Mouse (Mus musculus): ENCODE data around the gene Rmnd5b. TPM values are rescaled to one million over a fixed set of nuclear protein-coding genes. Genes with fewer than 3 reads are reported as not detected.
A peak's percentile ranks its signal among the peaks of the same experiment; 100 is the strongest.

Rmnd5b gene
- total and polyA plus RNA-seq, 3 experiments: 15.7 to 28.0 (median 27.6) TPM

GRCm38 (mm10) chr11:51645293-51645692 lies 9.6 kb upstream of the Rmnd5b start:
- ATAC-seq (ENCODE audit: extremely low read depth, insufficient number of reproducible peaks, low FRiP score, poor library complexity, severe bottlenecking): no peak

GRCm38 (mm10) chr11:51644217-51644616 lies 8.5 kb upstream of the Rmnd5b start:
- H3K4me3 ChIP-seq (ENCODE audit: low read depth, low read length): no peak overlapping the region
- H3K36me3 ChIP-seq (replicated peaks): no peaks in the 10 kb centered on the region
- no peak for ATAC-seq (ENCODE audit: extremely low read depth, insufficient number of reproducible peaks, low FRiP score, poor library complexity, severe bottlenecking)
- H3K9me3 ChIP-seq (replicated peaks): no peaks in the 10 kb centered on the region
- no peak for TF ChIP-seq GATA1 (IDR thresholded peaks at IDR 0.05; ENCODE audit: borderline replicate concordance, low read length)
- peaks cover 21% of the 10 kb centered on the region for H3K4me1 ChIP-seq (ENCODE audit: insufficient read depth, low read depth, low read length)
- peaks cover 78% of the 10 kb centered on the region for H3K27me3 ChIP-seq (ENCODE audit: insufficient read depth, low read length)
- no peak for DNase-seq (ENCODE audit: low spot score)

More at GRCm38 (mm10) chr11:51645293-51645692, 9.6 kb upstream of the Rmnd5b start:
- Histone ChIP-seq H3K4me1 (ENCODE audit: insufficient read depth, low read depth, low read length) (peaks cover 24% of the 10 kb centered on the region), H3K4me3 (ENCODE audit: low read depth, low read length) (no peak overlapping the region), H3K9me3 (replicated peaks) (peaks cover 3% of the 10 kb centered on the region; the same call in 1 of the 2 replicates), H3K36me3 (replicated peaks) (no peaks in the 10 kb centered on the region), H3K27me3 (ENCODE audit: insufficient read depth, low read length) (peaks cover 85% of the 10 kb centered on the region)
- no peak for TF ChIP-seq GATA2 (IDR thresholded peaks at IDR 0.05; ENCODE audit: borderline replicate concordance, low read depth, low read length)
- TF ChIP-seq GATA1 (IDR thresholded peaks at IDR 0.05; ENCODE audit: borderline replicate concordance, low read length): no peak
- no peak for TF ChIP-seq TAL1 (conservative IDR thresholded peaks at IDR 0.05; ENCODE audit: low read depth, low read length)
- no peak for TF ChIP-seq POLR2AphosphoS5 (IDR thresholded peaks at IDR 0.05; ENCODE audit: insufficient replicate concordance, low read depth, low read length)
- TF ChIP-seq CTCF (IDR thresholded peaks at IDR 0.05; ENCODE audit: low read depth, low read length): no peak
- DNase-seq (ENCODE audit: low spot score): no peak

GRCm38 (mm10) chr11:51643761-51644160 lies 8.1 kb upstream of the Rmnd5b start:
- peaks cover 74% of the 10 kb centered on the region for H3K27me3 ChIP-seq (ENCODE audit: insufficient read depth, low read length)
- H3K4me3 ChIP-seq (ENCODE audit: low read depth, low read length): no peak overlapping the region
- no peak for ATAC-seq (ENCODE audit: extremely low read depth, insufficient number of reproducible peaks, low FRiP score, poor library complexity, severe bottlenecking)
- H3K9me3 ChIP-seq (replicated peaks): no peaks in the 10 kb centered on the region
- H3K4me1 ChIP-seq (ENCODE audit: insufficient read depth, low read depth, low read length): peaks cover 21% of the 10 kb centered on the region
- DNase-seq (ENCODE audit: low spot score): no peak
- H3K36me3 ChIP-seq (replicated peaks): no peaks in the 10 kb centered on the region
- TF ChIP-seq GATA2 (IDR thresholded peaks at IDR 0.05; ENCODE audit: borderline replicate concordance, low read depth, low read length) (no peak), GATA1 (IDR thresholded peaks at IDR 0.05; ENCODE audit: borderline replicate concordance, low read length) (no peak), POLR2AphosphoS5 (IDR thresholded peaks at IDR 0.05; ENCODE audit: insufficient replicate concordance, low read depth, low read length) (no peak), TAL1 (conservative IDR thresholded peaks at IDR 0.05; ENCODE audit: low read depth, low read length) (no peak), CTCF (IDR thresholded peaks at IDR 0.05; ENCODE audit: low read depth, low read length) (no peak)

- DNase-seq (ENCODE audit: low spot score) (no peak), ATAC-seq (ENCODE audit: extremely low read depth, insufficient number of reproducible peaks, low FRiP score, poor library complexity, severe bottlenecking) (no peak)
- H3K27me3 ChIP-seq (ENCODE audit: insufficient read depth, low read length): peaks cover 68% of the 10 kb centered on the region
- no peaks in the 10 kb centered on the region for H3K36me3 ChIP-seq (replicated peaks)
- TF ChIP-seq TAL1 (conservative IDR thresholded peaks at IDR 0.05; ENCODE audit: low read depth, low read length) (no peak), CTCF (IDR thresholded peaks at IDR 0.05; ENCODE audit: low read depth, low read length) (no peak), GATA2 (IDR thresholded peaks at IDR 0.05; ENCODE audit: borderline replicate concordance, low read depth, low read length) (no peak), GATA1 (IDR thresholded peaks at IDR 0.05; ENCODE audit: borderline replicate concordance, low read length) (no peak), POLR2AphosphoS5 (IDR thresholded peaks at IDR 0.05; ENCODE audit: insufficient replicate concordance, low read depth, low read length) (no peak)
- no peak overlapping the region for H3K4me3 ChIP-seq (ENCODE audit: low read depth, low read length)
- H3K9me3 ChIP-seq (replicated peaks): no peaks in the 10 kb centered on the region
- H3K4me1 ChIP-seq (ENCODE audit: insufficient read depth, low read depth, low read length): peaks cover 22% of the 10 kb centered on the region
Observed at GRCm38 (mm10) chr11:51643202-51643601, 7.5 kb upstream of the Rmnd5b start.

GRCm38 (mm10) chr11:51640748-51641147 lies 5.1 kb upstream of the Rmnd5b start:
- no peaks in the 10 kb centered on the region for H3K9me3 ChIP-seq (replicated peaks)
- no peak for DNase-seq (ENCODE audit: low spot score)
- no peaks in the 10 kb centered on the region for H3K36me3 ChIP-seq (replicated peaks)
- no peak overlapping the region for H3K4me3 ChIP-seq (ENCODE audit: low read depth, low read length)
- H3K4me1 ChIP-seq (ENCODE audit: insufficient read depth, low read depth, low read length): peaks cover 36% of the 10 kb centered on the region
- TF ChIP-seq TAL1 (conservative IDR thresholded peaks at IDR 0.05; ENCODE audit: low read depth, low read length) (no peak), GATA1 (IDR thresholded peaks at IDR 0.05; ENCODE audit: borderline replicate concordance, low read length) (no peak), CTCF (IDR thresholded peaks at IDR 0.05; ENCODE audit: low read depth, low read length) (no peak)
- H3K27me3 ChIP-seq (ENCODE audit: insufficient read depth, low read length): peaks cover 51% of the 10 kb centered on the region
- ATAC-seq (ENCODE audit: extremely low read depth, insufficient number of reproducible peaks, low FRiP score, poor library complexity, severe bottlenecking): no peak

GRCm38 (mm10) chr11:51638497-51638896 lies 2.8 kb upstream of the Rmnd5b start:
- H3K4me1 ChIP-seq (ENCODE audit: insufficient read depth, low read depth, low read length): peaks cover 46% of the 10 kb centered on the region
- TF ChIP-seq TAL1 (conservative IDR thresholded peaks at IDR 0.05; ENCODE audit: low read depth, low read length) (no peak), POLR2AphosphoS5 (IDR thresholded peaks at IDR 0.05; ENCODE audit: insufficient replicate concordance, low read depth, low read length) (no peak), CTCF (IDR thresholded peaks at IDR 0.05; ENCODE audit: low read depth, low read length) (no peak), GATA1 (IDR thresholded peaks at IDR 0.05; ENCODE audit: borderline replicate concordance, low read length) (no peak), GATA2 (IDR thresholded peaks at IDR 0.05; ENCODE audit: borderline replicate concordance, low read depth, low read length) (no peak)

GRCm38 (mm10) chr11:51637971-51638414 lies 2.3 kb upstream of the Rmnd5b start:
- Histone ChIP-seq H3K27me3 (ENCODE audit: insufficient read depth, low read length) (peaks cover 25% of the 10 kb centered on the region), H3K4me1 (ENCODE audit: insufficient read depth, low read depth, low read length) (peaks cover 41% of the 10 kb centered on the region), H3K9me3 (replicated peaks) (no peaks in the 10 kb centered on the region), H3K4me3 (ENCODE audit: low read depth, low read length) (peak overlapping the region; percentile 66; the same call in 1 of the 2 replicates), H3K36me3 (replicated peaks) (peaks cover 16% of the 10 kb centered on the region)
- TF ChIP-seq GATA1 (IDR thresholded peaks at IDR 0.05; ENCODE audit: borderline replicate concordance, low read length) (no peak), TAL1 (conservative IDR thresholded peaks at IDR 0.05; ENCODE audit: low read depth, low read length) (no peak), CTCF (IDR thresholded peaks at IDR 0.05; ENCODE audit: low read depth, low read length) (no peak), GATA2 (IDR thresholded peaks at IDR 0.05; ENCODE audit: borderline replicate concordance, low read depth, low read length) (no peak), POLR2AphosphoS5 (IDR thresholded peaks at IDR 0.05; ENCODE audit: insufficient replicate concordance, low read depth, low read length) (no peak)
- ATAC-seq (ENCODE audit: extremely low read depth, insufficient number of reproducible peaks, low FRiP score, poor library complexity, severe bottlenecking) (peak; percentile 55), DNase-seq (ENCODE audit: low spot score) (peak; percentile 83)

More at GRCm38 (mm10) chr11:51638497-51638896, 2.8 kb upstream of the Rmnd5b start:
- Histone ChIP-seq H3K9me3 (replicated peaks) (no peaks in the 10 kb centered on the region), H3K36me3 (replicated peaks) (peaks cover 12% of the 10 kb centered on the region), H3K27me3 (ENCODE audit: insufficient read depth, low read length) (peaks cover 30% of the 10 kb centered on the region), H3K4me3 (ENCODE audit: low read depth, low read length) (no peak overlapping the region)
- no peak for DNase-seq (ENCODE audit: low spot score)
- no peak for ATAC-seq (ENCODE audit: extremely low read depth, insufficient number of reproducible peaks, low FRiP score, poor library complexity, severe bottlenecking)

All from G1E (cell line).